Mouse (Mus musculus): ENCODE measurements around the gene P3h4. TPM values are rescaled to one million over a fixed set of nuclear protein-coding genes. Genes with fewer than 3 reads are reported as not detected.
A peak's percentile ranks its signal among the peaks of the same experiment; 100 is the strongest.

The P3h4 gene
- total and polyA plus RNA-seq, 3 experiments: not detected

DNA sequence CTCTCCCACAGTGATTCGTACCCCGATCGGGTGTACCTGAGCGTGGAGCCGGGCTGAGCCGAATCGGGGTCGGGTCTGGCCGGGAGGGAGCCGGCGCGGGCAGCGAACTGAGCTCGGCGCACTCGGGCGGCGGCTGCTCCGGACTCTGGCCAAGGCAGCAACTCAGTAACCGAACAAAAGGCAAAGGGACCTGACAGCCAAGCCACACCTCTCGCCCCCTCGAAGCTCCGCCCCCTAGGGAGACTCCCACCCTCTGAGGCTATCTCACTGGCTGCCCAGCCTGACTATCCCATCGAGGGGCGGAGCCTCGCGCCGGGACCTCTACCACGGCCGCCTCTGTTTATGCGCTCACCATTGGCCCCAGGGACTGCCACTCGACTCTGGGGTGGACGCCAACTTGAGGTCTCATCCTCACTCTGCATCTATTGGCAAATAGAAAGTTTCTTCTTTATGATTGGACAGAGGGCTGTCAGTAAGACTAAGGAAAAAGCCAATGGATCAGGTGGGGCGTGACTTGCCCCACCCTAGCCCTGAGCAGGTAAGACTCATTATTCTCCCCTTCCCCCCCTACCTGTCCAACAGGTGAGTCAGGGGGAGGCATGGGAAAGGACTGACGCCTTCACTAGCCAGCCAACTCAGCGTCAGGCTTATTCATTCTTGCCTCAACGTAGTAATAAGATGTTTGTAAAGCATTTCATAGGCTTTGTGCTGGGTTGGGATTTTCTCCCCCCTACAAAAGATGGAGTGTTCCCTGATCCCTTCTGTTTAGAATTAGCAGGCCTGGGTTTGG is 16.8 kb downstream of the P3h4 start, which contains the start of gene Jup (continued):
- TF ChIP-seq HCFC1 (IDR thresholded peaks at IDR 0.05; ENCODE audit: low read depth, low read length) (peak; percentile 43; the same call in 1 of the 2 replicates), MAZ (IDR thresholded peaks at IDR 0.05; ENCODE audit: low read depth, low read length) (no peak; the same call in 1 of the 2 replicates), CTCF (conservative IDR thresholded peaks at IDR 0.05 in 1 of 2, IDR thresholded peaks at IDR 0.05 in 1 of 2; ENCODE audit: low read depth in 2 of 2, low read length in 2 of 2) (no peak), MAX (IDR thresholded peaks at IDR 0.05; ENCODE audit: low read length) (no peak), MAFK (IDR thresholded peaks at IDR 0.05; ENCODE audit: insufficient replicate concordance, low read length) (no peak)

- in situ Hi-C loops (cut with MboI; ENCODE audit: low pct_ligation_motif_present, low pct_unique_long_range_greater_than_20kb, low sequenced_read_pairs) (no loop called here), dilution Hi-C loops (cut with MboI; ENCODE audit: extremely low pct_ligation_motif_present, extremely low pct_unique_long_range_greater_than_20kb, low sequenced_read_pairs) (no loop called here)
- peaks cover 88% of the 10 kb centered on the region for H3K27me3 ChIP-seq (replicated peaks)
- no peak for DNase-seq (ENCODE audit: extremely low read depth)
- peaks cover 22 to 39% of the 10 kb centered on the region in 2 experiments for H3K4me1 ChIP-seq (ENCODE audit: control insufficient read depth in 1 of 2, insufficient read depth in 2 of 2)
- no peaks in the 10 kb centered on the region for H3K9me3 ChIP-seq (replicated peaks; ENCODE audit: low read length)
- H3K9ac ChIP-seq (ENCODE audit: insufficient read depth, low read depth): no peak overlapping the region
- no peak overlapping the region for H3K27ac ChIP-seq (ENCODE audit: insufficient read depth, low read depth)
- peak overlapping the region; percentile 1 to 60 (median 26) for H3K4me3 ChIP-seq (replicated peaks in 1 of 3; ENCODE audit: low read depth in 2 of 3, low read length in 2 of 3, poor library complexity in 1 of 3)
- no peaks in the 10 kb centered on the region for H3K36me3 ChIP-seq (replicated peaks in 1 of 2; ENCODE audit: control insufficient read depth in 1 of 2, insufficient read depth in 1 of 2, low read length in 1 of 2)
- no peaks in the 10 kb centered on the region for H3K79me2 ChIP-seq (replicated peaks; ENCODE audit: control insufficient read depth, extremely low read depth, insufficient read depth, poor library complexity, severe bottlenecking)
- H3K4me2 ChIP-seq (ENCODE audit: insufficient read depth, low read depth, poor library complexity, severe bottlenecking): peak overlapping the region; percentile 69
- TF ChIP-seq MXI1 (IDR thresholded peaks at IDR 0.05; ENCODE audit: low read depth, low read length) (no peak), ETS1 (conservative IDR thresholded peaks at IDR 0.05; ENCODE audit: low read depth, low read length) (no peak), RCOR1 (conservative IDR thresholded peaks at IDR 0.05; ENCODE audit: low read depth, low read length) (no peak), JUND (conservative IDR thresholded peaks at IDR 0.05; ENCODE audit: low read depth, low read length) (no peak), MAZ (IDR thresholded peaks at IDR 0.05; ENCODE audit: low read depth, low read length) (no peak), ELF1 (IDR thresholded peaks at IDR 0.05; ENCODE audit: low read depth, low read length) (no peak), NELFE (IDR thresholded peaks at IDR 0.05; ENCODE audit: low read depth, low read length) (peak; percentile 13; the same call in 1 of the 2 replicates), CTCF (conservative IDR thresholded peaks at IDR 0.05 in 1 of 2, IDR thresholded peaks at IDR 0.05 in 1 of 2; ENCODE audit: low read depth in 2 of 2, low read length in 2 of 2) (peak in 1 of 2 experiments; percentile 59; a peak in 2 of 4 replicates)
Observed at GRCm38 (mm10) chr11:100396886-100397599, 17.6 kb downstream of the P3h4 start.

DNA sequence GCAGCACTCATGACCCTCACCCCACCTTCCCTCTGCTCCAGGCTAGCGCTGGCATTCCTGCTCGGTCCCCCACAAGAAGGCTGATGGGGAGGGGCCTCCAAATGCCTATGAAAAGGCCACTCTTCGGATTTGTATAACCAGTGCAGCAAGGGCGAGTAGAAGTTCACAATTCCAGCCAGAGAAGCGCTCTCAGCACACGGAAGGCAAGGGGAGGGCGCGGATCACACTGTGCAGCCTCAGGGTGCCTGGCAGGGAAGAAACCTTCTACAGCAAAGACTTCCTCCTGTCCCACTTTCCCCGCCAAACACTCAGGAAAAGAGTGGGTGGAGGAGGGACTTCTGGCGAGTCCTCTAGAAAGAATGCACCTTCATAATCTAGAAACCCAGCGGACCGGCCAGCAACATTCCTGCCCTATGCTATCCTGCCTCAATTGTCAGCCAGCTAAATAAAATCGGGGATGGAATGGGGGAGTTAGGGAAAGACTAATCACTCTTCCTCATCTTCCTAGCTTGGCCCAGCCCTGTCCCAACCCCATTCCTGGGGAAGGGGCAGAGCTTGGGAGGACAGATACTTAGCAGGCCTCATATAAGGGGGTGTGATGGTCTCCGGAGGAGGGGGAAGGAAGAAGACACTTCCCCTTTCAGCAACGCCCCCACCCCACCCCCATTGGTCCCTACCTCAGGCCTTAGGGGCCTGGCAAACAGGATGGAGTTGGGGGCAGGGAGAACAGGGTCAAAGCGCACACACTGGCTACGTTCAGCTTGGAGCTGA is 18.6 kb downstream of the P3h4 start:
- DNase-seq (ENCODE audit: extremely low read depth): no peak
- Histone ChIP-seq H3K9ac (ENCODE audit: insufficient read depth, low read depth) (no peak overlapping the region), H3K79me2 (replicated peaks; ENCODE audit: control insufficient read depth, extremely low read depth, insufficient read depth, poor library complexity, severe bottlenecking) (no peaks in the 10 kb centered on the region), H3K9me3 (replicated peaks; ENCODE audit: low read length) (no peaks in the 10 kb centered on the region), H3K4me2 (ENCODE audit: insufficient read depth, low read depth, poor library complexity, severe bottlenecking) (no peak overlapping the region), H3K27me3 (replicated peaks) (peaks cover 89% of the 10 kb centered on the region), H3K27ac (ENCODE audit: insufficient read depth, low read depth) (no peak overlapping the region), H3K4me3 (replicated peaks in 1 of 3; ENCODE audit: low read depth in 2 of 3, low read length in 2 of 3, poor library complexity in 1 of 3) (no peak overlapping the region), H3K4me1 (ENCODE audit: control insufficient read depth in 1 of 2, insufficient read depth in 2 of 2) (peaks cover 22 to 38% of the 10 kb centered on the region in 2 experiments), H3K36me3 (replicated peaks in 1 of 2; ENCODE audit: control insufficient read depth in 1 of 2, insufficient read depth in 1 of 2, low read length in 1 of 2) (no peaks in the 10 kb centered on the region)
- no peak for TF ChIP-seq SMC3 (IDR thresholded peaks at IDR 0.05; ENCODE audit: low read depth, low read length)
- TF ChIP-seq POLR2AphosphoS2 (IDR thresholded peaks at IDR 0.05; ENCODE audit: low read depth, low read length): no peak
- TF ChIP-seq MXI1 (IDR thresholded peaks at IDR 0.05; ENCODE audit: low read depth, low read length): no peak
- no peak for TF ChIP-seq CTCF (conservative IDR thresholded peaks at IDR 0.05 in 1 of 2, IDR thresholded peaks at IDR 0.05 in 1 of 2; ENCODE audit: low read depth in 2 of 2, low read length in 2 of 2)
- in situ Hi-C loops (cut with MboI; ENCODE audit: low pct_ligation_motif_present, low pct_unique_long_range_greater_than_20kb, low sequenced_read_pairs) (no loop called here), dilution Hi-C loops (cut with MboI; ENCODE audit: extremely low pct_ligation_motif_present, extremely low pct_unique_long_range_greater_than_20kb, low sequenced_read_pairs) (no loop called here)
